Mouse (Mus musculus) layer of hippocampus, postnatal 36 days (tissue): Measurements from ENCODE around the gene Sprr3. TPM values are rescaled to one million over a fixed set of nuclear protein-coding genes. Genes with fewer than 3 reads are reported as not detected.
"Not testable (repeated sequence)": the region's sequence is repeated elsewhere in the genome, so short reads cannot be mapped to it uniquely, and the experiment has no call there.

Source experiments
- DNase-seq, 2 experiments: peaks; one replicate each; pipeline ENCODE4 v3.0.0; 2022
- total RNA-seq, 2 experiments: library from RNA; stranded (reverse); gene quantifications; 2 replicates each; pipeline ENCODE4 v1.2.3; 2021

The Sprr3 gene
- total RNA-seq: not detected

DNA sequence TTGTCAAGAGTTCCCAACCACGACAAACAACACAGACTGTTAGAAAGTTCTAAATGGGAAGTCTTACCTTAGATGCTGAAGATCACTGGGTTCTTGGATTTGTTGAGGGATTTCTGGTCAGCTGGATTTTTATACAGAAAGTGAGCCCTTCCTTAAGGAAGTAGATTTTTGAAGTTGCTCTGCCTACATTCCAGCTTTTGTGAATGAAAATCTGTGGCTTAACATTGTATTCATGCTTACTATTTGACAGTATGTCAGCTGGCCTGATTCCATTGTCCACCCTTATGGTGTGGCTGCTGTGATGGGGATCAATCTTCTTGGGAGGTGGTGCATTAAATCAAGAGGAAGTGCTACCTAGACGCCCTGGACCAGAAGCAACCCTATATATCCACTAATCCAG is at the start of gene Sprr3:
Gene Sprr3 (minus strand): TSS at position 101 of the 400 bp plus-strand sequence.
- DNase-seq: no peak

GRCm38 (mm10) chr3:92508185-92508584 is 49.7 kb upstream of the Sprr3 start:
- DNase-seq: no peak

- DNase-seq: no peak
These were observed 45.0 kb upstream of the Sprr3 start for GRCm38 (mm10) chr3:92503528-92503927.

GRCm38 (mm10) chr3:92500393-92500792 is 41.9 kb upstream of the Sprr3 start, which contains the start of gene Sprr4:
Gene Sprr4 (minus strand): TSS chr3:92500493.
- no peak for DNase-seq

DNA sequence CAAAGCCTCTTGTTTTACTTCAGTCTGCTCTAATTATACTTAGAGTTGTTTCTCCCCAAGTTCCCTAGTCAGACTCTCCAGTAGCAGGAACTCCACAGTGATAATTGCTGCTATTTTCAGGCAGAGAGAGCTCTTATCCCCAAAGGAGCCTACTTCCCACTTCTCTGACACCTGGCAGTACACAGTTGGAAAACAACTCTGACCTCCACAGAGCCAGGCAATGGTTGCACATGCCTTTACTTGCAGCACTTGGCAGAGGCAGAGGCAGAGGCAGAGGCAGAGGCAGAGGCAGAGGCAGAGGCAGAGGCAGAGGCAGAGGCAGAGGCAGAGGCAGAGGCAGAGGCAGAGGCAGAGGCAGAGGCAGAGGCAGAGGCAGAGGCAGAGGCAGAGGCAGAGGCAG is 31.7 kb upstream of the Sprr3 start:
- not testable (repeated sequence) for DNase-seq

DNA sequence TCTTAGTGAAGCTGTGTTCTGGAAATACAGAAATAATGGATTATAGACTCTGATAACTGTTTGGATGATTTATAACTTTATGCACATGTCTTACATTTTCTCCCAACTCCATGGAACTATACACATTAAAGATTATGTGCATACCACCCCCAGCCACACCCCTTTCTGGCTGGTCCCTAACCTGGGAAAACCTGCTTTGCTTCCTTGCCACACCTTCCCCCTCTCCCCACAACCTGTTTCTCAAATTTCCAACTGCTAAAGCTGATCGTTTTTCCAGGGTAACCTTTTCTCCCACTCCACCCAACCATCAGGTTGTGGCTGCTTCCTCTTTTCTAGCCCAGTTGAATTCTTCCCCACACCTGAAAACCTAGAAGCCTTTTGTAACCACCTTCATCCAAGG is 27.8 kb upstream of the Sprr3 start:
- DNase-seq: no peak

GRCm38 (mm10) chr3:92485863-92486262 is 27.3 kb upstream of the Sprr3 start, which contains the start of gene Sprr1a:
Gene Sprr1a (minus strand): TSS chr3:92485895.
- no peak for DNase-seq

- not testable (repeated sequence) for DNase-seq
These were observed 22.7 kb upstream of the Sprr3 start for GRCm38 (mm10) chr3:92481249-92481648.

DNA sequence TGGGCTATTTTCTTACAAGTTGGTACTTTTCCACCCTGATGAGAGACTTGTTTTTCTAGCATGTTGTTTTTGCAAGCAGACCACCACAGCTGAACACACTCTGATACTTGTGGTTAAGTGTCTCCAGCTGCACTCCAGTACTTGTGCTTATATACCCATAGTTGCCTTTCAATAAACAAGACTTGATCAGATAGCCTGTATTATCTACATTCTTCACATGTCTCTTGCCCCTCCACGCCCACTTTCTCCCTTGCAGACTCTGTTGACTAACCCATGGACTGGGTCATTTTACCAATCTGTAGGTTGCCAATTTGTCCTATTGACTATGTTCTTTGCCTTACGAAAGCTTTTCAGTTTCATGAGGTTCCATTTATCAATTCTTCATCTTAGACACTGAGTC is 11.6 kb upstream of the Sprr3 start:
- DNase-seq: no peak

GRCm38 (mm10) chr3:92467424-92467823 is 8.9 kb upstream of the Sprr3 start:
- no peak for DNase-seq

DNA sequence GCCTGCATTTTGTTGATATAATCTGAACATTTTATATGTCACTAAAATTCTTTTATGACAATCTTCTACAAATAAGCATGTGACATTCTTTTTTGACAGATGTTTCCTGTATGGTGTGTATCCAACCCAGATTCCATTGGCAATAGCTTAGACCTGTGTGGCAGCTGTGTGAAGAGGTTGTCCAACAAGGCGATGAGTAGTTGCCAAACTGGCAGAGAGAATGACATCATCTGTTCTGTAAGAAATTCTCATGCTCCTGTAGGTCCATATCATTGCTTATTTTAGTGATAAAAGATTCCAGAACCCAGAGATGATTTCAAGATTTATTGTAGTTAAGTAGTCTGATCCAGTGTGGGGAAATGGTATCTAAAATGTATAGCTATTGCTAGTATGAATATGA is 8.1 kb upstream of the Sprr3 start:
- no peak for DNase-seq

GRCm38 (mm10) chr3:92455151-92455550 is 3.4 kb downstream of the Sprr3 start:
- DNase-seq: no peak

GRCm38 (mm10) chr3:92440177-92440576 is 18.3 kb downstream of the Sprr3 start:
- no peak for DNase-seq

GRCm38 (mm10) chr3:92438689-92439088 is 19.8 kb downstream of the Sprr3 start, which contains the start of gene Sprr1b:
Gene Sprr1b (minus strand): TSS chr3:92438789.
- no peak for DNase-seq

DNA sequence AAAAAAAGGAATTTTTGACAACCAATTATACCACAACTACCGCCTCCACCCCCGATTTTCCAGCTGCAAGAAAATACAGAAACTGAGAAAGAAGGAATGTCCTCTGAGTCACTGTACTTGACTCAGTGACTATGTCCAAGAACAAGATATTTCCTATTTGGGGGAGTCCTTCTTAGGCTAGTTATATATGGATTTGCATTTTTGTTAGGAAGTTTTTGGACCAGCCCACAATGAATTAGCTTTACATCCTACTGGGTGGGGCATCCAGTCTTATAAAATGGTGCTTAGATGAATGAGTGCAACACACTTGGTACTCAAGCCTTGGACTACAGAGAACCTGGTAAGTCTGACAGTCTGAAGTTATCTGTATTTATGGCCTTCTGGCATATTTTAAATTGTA is 26.2 kb downstream of the Sprr3 start, which contains the start of gene Sprr2k:
Gene Sprr2k (plus strand): TSS at position 301 of the 400 bp plus-strand sequence.
- no peak for DNase-seq

DNA sequence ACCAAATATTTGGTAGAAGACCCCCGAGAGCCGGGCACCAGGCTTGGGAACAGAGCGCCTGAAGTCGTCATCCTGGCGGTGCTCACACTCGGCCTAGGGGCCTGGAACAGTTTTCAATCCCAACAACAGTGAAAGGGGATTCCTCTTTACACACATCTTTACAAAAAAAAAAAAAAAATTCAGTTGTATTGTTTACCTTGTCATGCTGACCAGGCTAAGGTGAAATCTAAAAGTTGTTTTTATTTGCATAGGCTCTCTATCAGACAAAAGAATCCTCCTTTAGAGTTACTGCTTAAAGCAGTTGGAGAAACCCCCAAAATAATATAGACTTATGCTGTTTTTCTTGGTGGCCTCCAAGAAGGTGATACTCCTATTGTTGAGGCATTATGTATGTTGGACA is 29.2 kb downstream of the Sprr3 start, which contains the start of gene Gm9774:
Gene Gm9774 (minus strand): TSS at position 101 of the 400 bp plus-strand sequence.
- DNase-seq: no peak

DNA sequence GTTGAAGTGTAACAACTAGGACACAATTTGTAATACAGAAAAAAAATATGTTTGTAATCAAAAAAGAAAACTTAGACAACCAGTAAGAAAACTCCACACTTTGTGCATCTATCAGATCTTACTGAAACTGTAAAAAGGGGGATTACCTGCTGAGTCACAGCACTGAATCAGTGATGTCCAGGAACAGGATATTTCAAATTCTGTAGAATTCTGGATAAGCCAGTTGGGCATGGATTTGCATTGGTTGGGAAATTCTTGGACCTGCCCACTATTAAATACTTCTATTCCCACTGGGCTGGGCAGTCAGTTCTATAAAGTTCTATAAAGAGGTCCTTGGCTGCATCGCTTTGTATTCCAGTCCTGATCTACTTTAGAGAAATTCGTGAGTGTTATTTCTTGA is 40.7 kb downstream of the Sprr3 start, which contains the start of gene Sprr2j-ps:
Gene Sprr2j-ps (plus strand): TSS at position 301 of the 400 bp plus-strand sequence.
- no peak for DNase-seq

DNA sequence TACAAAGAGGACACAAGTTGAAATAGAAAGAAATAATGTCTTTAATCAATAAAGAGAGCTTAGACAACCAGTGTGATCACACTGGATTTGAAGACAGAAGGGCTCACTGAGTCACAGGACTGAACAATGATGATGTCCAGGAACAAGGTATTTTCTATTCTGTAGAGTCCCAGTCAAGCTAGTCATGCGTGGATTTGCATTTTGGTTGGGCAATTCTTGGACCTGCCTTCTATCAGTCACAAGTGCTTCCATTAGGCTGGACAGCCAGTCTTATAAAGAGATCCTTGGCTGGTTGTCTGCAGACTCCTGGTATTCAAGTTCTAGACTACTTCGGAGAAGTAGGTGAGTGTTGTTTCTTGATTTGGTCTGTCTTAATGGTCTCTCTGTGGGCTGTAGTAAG is 50.8 kb downstream of the Sprr3 start, which contains the start of gene Sprr2i:
Gene Sprr2i (plus strand): TSS at position 301 of the 400 bp plus-strand sequence.
- DNase-seq: no peak

Other genes with a start within 250 kb of the Sprr3 start
- gene Sprr2a1, start 242.9 kb downstream of the Sprr3 start, total RNA-seq: not detected
- gene Sprr2a2, start 242.8 kb downstream of the Sprr3 start, total RNA-seq: not detected
- gene Sprr2a3, start 173.3 kb downstream of the Sprr3 start, total RNA-seq: not detected
- not detected for gene Sprr2b, start 142.1 kb downstream of the Sprr3 start, total RNA-seq
- not detected for gene Sprr2d, start 119.6 kb downstream of the Sprr3 start, total RNA-seq
- gene Sprr2e, start 106.6 kb downstream of the Sprr3 start, total RNA-seq: not detected
- gene Sprr2f, start 93.5 kb downstream of the Sprr3 start, total RNA-seq: not detected
- gene Sprr2h, start 73.0 kb downstream of the Sprr3 start, total RNA-seq: not detected
- gene Sprr2i, start 50.7 kb downstream of the Sprr3 start, total RNA-seq: not detected
- gene Sprr2j-ps, start 40.6 kb downstream of the Sprr3 start, total RNA-seq: not detected
- gene Gm9774, start 29.3 kb downstream of the Sprr3 start, total RNA-seq: 1 to 10 TPM; 1.2 to 3.7 TPM
- gene Sprr2k, start 26.1 kb downstream of the Sprr3 start, total RNA-seq: not detected
- not detected for gene Sprr1b, start 19.9 kb downstream of the Sprr3 start, total RNA-seq
- gene Sprr1a, start 27.2 kb upstream of the Sprr3 start, total RNA-seq: not detected
- not detected for gene Sprr4, start 41.8 kb upstream of the Sprr3 start, total RNA-seq
- gene 2310046K23Rik, start 75.8 kb upstream of the Sprr3 start, total RNA-seq: not detected
- gene Ivl, start 115.0 kb upstream of the Sprr3 start, total RNA-seq: not detected
- not detected for gene Smcp, start 130.3 kb upstream of the Sprr3 start, total RNA-seq
- gene 2210017I01Rik, start 148.8 kb upstream of the Sprr3 start, total RNA-seq: not detected
- not detected for gene Lce6a, start 162.9 kb upstream of the Sprr3 start, total RNA-seq
- gene Lce1a1, start 189.6 kb upstream of the Sprr3 start, total RNA-seq: not detected
- not detected for gene Lce1b, start 198.2 kb upstream of the Sprr3 start, total RNA-seq
- gene Lce1a2, start 211.6 kb upstream of the Sprr3 start, total RNA-seq: not detected
- not detected for gene Lce1c, start 220.5 kb upstream of the Sprr3 start, total RNA-seq
- not detected for gene Lce1d, start 228.5 kb upstream of the Sprr3 start, total RNA-seq